12 mouse cellular contexts compared by ENCODE assay signal in genomic region chr12:118594781-118595574, GRCm38 (mm10).
DNase-seq lines count a peak whose midpoint lies in the region; ATAC-seq and TF ChIP-seq lines count a peak whose summit lies in the region.
"Had no signal": no experiment of that assay in that cellular context is flagged by ENCODE, and none has a peak within 500 bp of the region (broad histone marks: within the 10 kb centered on the region; RNA-seq: fewer than 3 reads in every experiment).

No protein-coding gene starts in this region.

- ATAC-seq in heart, embryonic 12.5 days (ENCODE audit: insufficient number of reproducible peaks, low FRiP score): no peak
- peak; percentile 34 for ATAC-seq in embryonic facial prominence, embryonic 11.5 days (replicated peaks; ENCODE audit: insufficient number of reproducible peaks, low FRiP score, low TSS enrichment, low read depth)
- ATAC-seq in hindbrain, embryonic 12.5 days (ENCODE audit: low FRiP score): 0 out of 2 replicates have a peak, but pooled peaks have one; percentile 19
- no peak for ATAC-seq in midbrain, postnatal 0 days (ENCODE audit: low FRiP score)
- ATAC-seq in megakaryocyte-erythroid progenitor cell, adult 5-6 weeks (replicated peaks; ENCODE audit: low FRiP score, low TSS enrichment, poor library complexity, severe bottlenecking): no peak

- no peak for TF ChIP-seq CTCF in heart, adult 2 months (IDR thresholded peaks at IDR 0.05)
- TF ChIP-seq CTCF in midbrain, postnatal 0 days (IDR thresholded peaks at IDR 0.05): no peak

- intact Hi-C loops in heart, adult 2 months (cut with DNase I): no loop called here

- H3K36me3 ChIP-seq in heart, embryonic 12.5 days: no peaks in the 10 kb centered on the region
- no peaks in the 10 kb centered on the region for H3K36me3 ChIP-seq in heart, adult 2 months (ENCODE audit: control insufficient read depth, insufficient read depth, low read length)
- H3K36me3 ChIP-seq in embryonic facial prominence, embryonic 11.5 days (replicated peaks; ENCODE audit: control insufficient read depth, insufficient read depth, low read depth, low read length): no peaks in the 10 kb centered on the region
- H3K36me3 ChIP-seq in hindbrain, embryonic 12.5 days: no peaks in the 10 kb centered on the region
- no peaks in the 10 kb centered on the region for H3K36me3 ChIP-seq in midbrain, postnatal 0 days (ENCODE audit: insufficient read depth, low read length)
- H3K36me3 ChIP-seq: kidney, embryonic 15.5 days; liver, embryonic 13.5 days had no signal

- H3K4me3 ChIP-seq in heart, embryonic 12.5 days: no peak overlapping the region; the same call in 1 of the 2 replicates
- no peak overlapping the region for H3K4me3 ChIP-seq in heart, adult 2 months
- no peak overlapping the region for H3K4me3 ChIP-seq in embryonic facial prominence, embryonic 11.5 days (ENCODE audit: low read depth, low read length)
- H3K4me3 ChIP-seq in hindbrain, embryonic 12.5 days: peak overlapping the region; percentile 10
- H3K4me3 ChIP-seq in midbrain, postnatal 0 days (ENCODE audit: low read depth, low read length): peak overlapping the region; percentile 21; the same call in 1 of the 2 replicates
- H3K4me3 ChIP-seq: kidney, embryonic 15.5 days; liver, embryonic 13.5 days had no signal

- TF ChIP-seq EP300 in heart, adult 2 months (IDR thresholded peaks at IDR 0.05; ENCODE audit: insufficient read depth, low read depth, low read length): no peak

- H3K4me2 ChIP-seq in heart, embryonic 12.5 days: peak overlapping the region; percentile 52
- H3K4me2 ChIP-seq in embryonic facial prominence, embryonic 11.5 days (ENCODE audit: low read depth, low read length): peak overlapping the region; percentile 21; the same call in 1 of the 2 replicates
- H3K4me2 ChIP-seq in hindbrain, embryonic 12.5 days (replicated peaks): peak overlapping the region; percentile 50
- peak overlapping the region; percentile 38 for H3K4me2 ChIP-seq in midbrain, postnatal 0 days (ENCODE audit: low read depth, low read length, poor library complexity, severe bottlenecking)
- H3K4me2 ChIP-seq: kidney, embryonic 15.5 days; liver, embryonic 13.5 days had no signal

- no peak for TF ChIP-seq POLR2A in heart, adult 2 months (IDR thresholded peaks at IDR 0.05; ENCODE audit: insufficient read depth, low read depth, low read length)

- no peaks in the 10 kb centered on the region for H3K9me3 ChIP-seq in heart, embryonic 12.5 days (replicated peaks)
- H3K9me3 ChIP-seq in embryonic facial prominence, embryonic 11.5 days (replicated peaks; ENCODE audit: control insufficient read depth, low read length): no peaks in the 10 kb centered on the region
- no peaks in the 10 kb centered on the region for H3K9me3 ChIP-seq in hindbrain, embryonic 12.5 days (replicated peaks)
- H3K9me3 ChIP-seq in midbrain, postnatal 0 days (ENCODE audit: low read length): 0 out of 2 replicates have a peak, but pooled peaks cover 6% of the 10 kb centered on the region
- H3K9me3 ChIP-seq: kidney, embryonic 15.5 days; liver, embryonic 13.5 days had no signal

- WGBS in heart, embryonic 12.5 days: 39% methylated on average over 18 of the region's 18 CpGs
- WGBS in heart, adult 2 months: 50% methylated on average over 18 of the region's 18 CpGs
- 30% methylated on average over 18 of the region's 18 CpGs for WGBS in embryonic facial prominence, embryonic 11.5 days
- 24% methylated on average over 18 of the region's 18 CpGs for WGBS in hindbrain, embryonic 12.5 days
- 27% methylated on average over 18 of the region's 18 CpGs for WGBS in midbrain, postnatal 0 days

- H3K79me2 ChIP-seq in heart, adult 2 months (replicated peaks; ENCODE audit: control insufficient read depth, insufficient read depth, low read length): no peaks in the 10 kb centered on the region

- H3K4me1 ChIP-seq in heart, embryonic 12.5 days (replicated peaks): no peaks in the 10 kb centered on the region
- H3K4me1 ChIP-seq in heart, adult 2 months (ENCODE audit: control insufficient read depth, insufficient read depth, low read length): no peaks in the 10 kb centered on the region
- H3K4me1 ChIP-seq in embryonic facial prominence, embryonic 11.5 days (ENCODE audit: control insufficient read depth, insufficient read depth, low read length): no peaks in the 10 kb centered on the region
- peaks cover 5% of the 10 kb centered on the region; the same call in 1 of the 2 replicates for H3K4me1 ChIP-seq in hindbrain, embryonic 12.5 days
- H3K4me1 ChIP-seq in midbrain, postnatal 0 days (ENCODE audit: insufficient read depth, low read length): no peaks in the 10 kb centered on the region
- H3K4me1 ChIP-seq: kidney, embryonic 15.5 days; liver, embryonic 13.5 days had no signal

- no peak for DNase-seq in heart, adult 2 months
- DNase-seq in embryonic facial prominence, embryonic 11.5 days (ENCODE audit: low spot score): no peak
- DNase-seq in midbrain, postnatal 0 days (ENCODE audit: low spot score): peak; percentile 1
- DNase-seq in layer of hippocampus, adult 18-20 months (ENCODE audit: low spot score in 2 of 2): no peak
- no peak for DNase-seq in spleen, postnatal 14 days (ENCODE audit: low spot score in 2 of 2)
- DNase-seq: cerebellum, adult 9-11 months; liver, embryonic 13.5 days; lung, postnatal 4 days had no signal

- no peak overlapping the region for H3K9ac ChIP-seq in heart, embryonic 12.5 days
- H3K9ac ChIP-seq in heart, adult 2 months (ENCODE audit: low read depth, low read length): no peak overlapping the region
- H3K9ac ChIP-seq in embryonic facial prominence, embryonic 11.5 days (replicated peaks; ENCODE audit: low read length): no peak overlapping the region
- H3K9ac ChIP-seq in hindbrain, embryonic 12.5 days: no peak overlapping the region
- no peak overlapping the region for H3K9ac ChIP-seq in midbrain, postnatal 0 days (replicated peaks; ENCODE audit: low read length, poor library complexity, severe bottlenecking)
- H3K9ac ChIP-seq: kidney, embryonic 15.5 days; liver, embryonic 13.5 days had no signal

- H3K27me3 ChIP-seq in heart, embryonic 12.5 days (replicated peaks): no peaks in the 10 kb centered on the region
- H3K27me3 ChIP-seq in heart, adult 2 months (ENCODE audit: control insufficient read depth, insufficient read depth, low read length): no peaks in the 10 kb centered on the region
- H3K27me3 ChIP-seq in embryonic facial prominence, embryonic 11.5 days (ENCODE audit: control insufficient read depth, insufficient read depth, low read length): no peaks in the 10 kb centered on the region
- no peaks in the 10 kb centered on the region; the same call in 1 of the 2 replicates for H3K27me3 ChIP-seq in hindbrain, embryonic 12.5 days
- no peaks in the 10 kb centered on the region for H3K27me3 ChIP-seq in midbrain, postnatal 0 days (ENCODE audit: insufficient read depth, low read length)
- H3K27me3 ChIP-seq: liver, embryonic 13.5 days had no signal

- H3K27ac ChIP-seq in heart, embryonic 12.5 days (ENCODE audit: poor library complexity, severe bottlenecking): no peak overlapping the region
- H3K27ac ChIP-seq in heart, adult 2 months: no peak overlapping the region
- no peak overlapping the region for H3K27ac ChIP-seq in embryonic facial prominence, embryonic 11.5 days (replicated peaks; ENCODE audit: low read depth, low read length)
- H3K27ac ChIP-seq in hindbrain, embryonic 12.5 days: no peak overlapping the region
- no peak overlapping the region for H3K27ac ChIP-seq in midbrain, postnatal 0 days (ENCODE audit: low read depth, low read length)
- H3K27ac ChIP-seq: kidney, embryonic 15.5 days; liver, embryonic 13.5 days had no signal

Comparison
In these comparisons a context has a peak if more than half of its experiments do, and no peak if none do; other contexts are left out.
1. ATAC-seq: peak in embryonic facial prominence, embryonic 11.5 days (single experiment) and hindbrain, embryonic 12.5 days (single experiment); none in heart, embryonic 12.5 days (single experiment), midbrain, postnatal 0 days (single experiment) and megakaryocyte-erythroid progenitor cell, adult 5-6 weeks (single experiment).
2. H3K4me3 ChIP-seq: peak in hindbrain, embryonic 12.5 days (single experiment) and midbrain, postnatal 0 days (single experiment); none in heart, embryonic 12.5 days (single experiment), heart, adult 2 months (single experiment) and embryonic facial prominence, embryonic 11.5 days (single experiment).
3. Peak in every context shown above with its lines, with median percentiles within 50 percentile points of each other: H3K4me2 ChIP-seq.